Mouse (Mus musculus) embryo, embryonic 10 days (tissue): ENCODE data around the gene Sag.

Source experiments
- DNase-seq: peaks from one replicate; pipeline ENCODE4 v3.0.0-alpha.2; 2015; ENCODE audit warnings: low spot score

Gene Sag

DNA sequence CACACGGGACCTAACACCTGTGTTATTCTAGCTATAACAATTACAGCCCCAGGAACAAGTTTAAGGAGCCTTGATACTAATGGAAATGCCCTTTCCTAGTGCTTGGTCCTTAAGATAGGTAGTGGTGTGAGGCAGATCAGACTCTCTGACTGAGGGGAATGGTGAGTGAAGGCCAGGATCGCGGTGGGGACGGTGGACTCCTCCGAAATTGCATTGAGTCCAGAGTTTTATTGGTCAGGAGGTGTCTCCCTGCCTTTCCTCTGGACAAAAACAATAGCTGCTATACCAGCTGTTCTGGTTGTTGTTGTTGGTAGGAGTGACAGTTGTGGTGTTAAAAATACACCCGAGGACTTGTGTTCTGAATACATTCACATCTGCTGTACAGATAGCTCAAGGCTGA is 50.9 kb downstream of the Sag start:
- DNase-seq = no peak

GRCm38 (mm10) chr1:87854851-87855251 is 51.4 kb downstream of the Sag start:
- DNase-seq = no peak

- DNase-seq = no peak
These were observed 52.0 kb downstream of the Sag start for GRCm38 (mm10) chr1:87855522-87855921.

- no peak for DNase-seq
These were observed 53.3 kb downstream of the Sag start for GRCm38 (mm10) chr1:87856823-87857222.

DNA sequence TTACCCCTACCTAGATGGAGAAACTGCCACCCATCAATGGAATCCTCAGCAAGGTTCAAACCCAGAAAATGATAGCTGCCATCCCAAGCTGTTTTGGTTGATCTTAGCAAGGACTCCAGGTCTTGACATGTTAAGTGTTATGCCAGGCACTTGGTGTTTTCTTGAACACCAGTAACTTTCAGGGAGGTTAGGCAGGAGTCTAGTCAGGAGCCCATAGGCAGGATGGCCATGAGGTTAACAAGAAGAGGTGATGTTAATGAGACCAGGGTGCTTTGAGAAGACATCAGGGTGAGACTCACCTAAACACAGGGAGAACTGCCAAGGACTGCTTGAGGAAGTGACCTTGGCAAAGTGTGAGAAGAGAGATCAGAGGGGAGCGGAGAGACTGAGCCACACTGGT is 54.6 kb downstream of the Sag start:
- DNase-seq = no peak

DNA sequence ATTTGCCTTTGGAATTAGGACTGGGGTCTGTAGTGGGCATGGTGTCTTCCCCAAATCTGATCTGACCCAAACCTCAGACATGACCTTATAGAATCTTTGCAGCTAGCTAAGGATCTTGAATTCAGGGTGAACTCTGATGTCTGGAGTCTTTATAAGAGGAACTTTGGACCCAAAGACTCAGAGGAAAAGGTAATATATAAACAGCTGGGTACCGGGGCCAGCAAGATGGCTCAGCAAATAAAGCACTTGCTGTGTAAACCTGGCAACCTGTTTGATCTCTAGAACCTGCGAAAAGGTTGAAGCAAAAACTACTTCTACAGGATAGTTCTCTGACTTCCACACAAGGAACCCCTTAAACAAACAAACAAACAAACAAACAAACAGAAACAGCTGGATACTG is 55.0 kb downstream of the Sag start:
- DNase-seq = no peak

- DNase-seq = no peak
These were observed 60.1 kb downstream of the Sag start for GRCm38 (mm10) chr1:87863602-87864001.

GRCm38 (mm10) chr1:87864889-87865288 is 61.4 kb downstream of the Sag start:
- DNase-seq = no peak

DNA sequence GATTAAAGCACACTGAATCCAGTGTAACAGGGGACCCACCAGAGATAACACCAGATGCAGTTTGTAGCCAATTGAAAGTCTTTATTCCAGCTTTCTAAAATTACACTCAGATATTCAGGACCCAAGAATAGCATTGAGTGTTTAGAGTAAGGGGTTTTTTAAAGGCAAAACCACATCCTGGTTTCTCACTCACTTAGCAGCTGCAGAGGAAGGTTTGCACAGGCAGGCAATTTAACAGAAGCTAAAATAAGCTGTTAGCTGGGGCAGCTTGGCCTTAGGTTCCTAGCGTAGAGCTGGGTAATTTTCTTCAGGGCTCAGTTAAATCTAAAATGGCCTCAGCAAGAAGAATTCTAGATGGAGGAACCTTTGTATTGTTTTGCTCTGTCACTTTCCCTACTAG is 63.2 kb downstream of the Sag start:
- no peak for DNase-seq

- DNase-seq = no peak
These were observed 68.1 kb downstream of the Sag start for GRCm38 (mm10) chr1:87871546-87871945.

DNA sequence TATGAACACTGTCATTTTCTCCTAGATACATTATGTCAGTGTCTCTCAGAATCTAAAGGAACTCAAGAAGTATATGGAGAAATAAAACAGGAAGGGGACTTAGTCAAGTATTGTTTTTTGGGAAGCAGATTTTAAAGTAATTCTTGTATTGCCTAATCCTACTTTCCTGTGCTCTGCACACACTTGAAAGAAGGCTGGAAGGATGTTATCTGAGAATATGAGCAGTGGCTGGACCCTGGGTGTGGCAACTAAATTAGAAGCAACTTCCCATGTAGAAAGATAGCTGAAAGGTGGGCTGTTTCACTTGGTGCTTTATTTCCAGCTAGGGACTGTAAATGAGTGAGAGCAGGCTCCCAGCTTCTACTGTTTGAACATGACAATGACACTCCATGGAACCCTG is 69.6 kb downstream of the Sag start:
- DNase-seq = no peak

DNA sequence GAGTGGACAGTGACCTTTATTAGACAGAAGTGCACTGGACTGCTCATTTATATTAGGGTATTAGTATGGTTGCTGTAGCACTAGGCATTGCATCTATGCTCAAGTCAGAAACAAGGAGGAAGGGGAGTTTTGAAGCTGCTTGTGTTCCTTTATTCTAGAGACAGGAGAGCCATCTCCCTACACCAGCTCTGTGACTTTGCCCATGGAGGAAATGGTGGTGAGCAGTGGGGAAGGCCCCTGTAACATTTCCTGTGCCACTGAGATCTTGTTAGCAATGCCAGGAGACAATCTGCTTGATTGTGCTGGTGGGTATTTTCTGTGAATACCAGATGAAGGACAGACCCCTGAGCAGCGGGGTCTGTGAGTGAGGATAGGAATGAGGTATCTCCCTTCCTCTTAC is 72.6 kb downstream of the Sag start:
- no peak for DNase-seq

DNA sequence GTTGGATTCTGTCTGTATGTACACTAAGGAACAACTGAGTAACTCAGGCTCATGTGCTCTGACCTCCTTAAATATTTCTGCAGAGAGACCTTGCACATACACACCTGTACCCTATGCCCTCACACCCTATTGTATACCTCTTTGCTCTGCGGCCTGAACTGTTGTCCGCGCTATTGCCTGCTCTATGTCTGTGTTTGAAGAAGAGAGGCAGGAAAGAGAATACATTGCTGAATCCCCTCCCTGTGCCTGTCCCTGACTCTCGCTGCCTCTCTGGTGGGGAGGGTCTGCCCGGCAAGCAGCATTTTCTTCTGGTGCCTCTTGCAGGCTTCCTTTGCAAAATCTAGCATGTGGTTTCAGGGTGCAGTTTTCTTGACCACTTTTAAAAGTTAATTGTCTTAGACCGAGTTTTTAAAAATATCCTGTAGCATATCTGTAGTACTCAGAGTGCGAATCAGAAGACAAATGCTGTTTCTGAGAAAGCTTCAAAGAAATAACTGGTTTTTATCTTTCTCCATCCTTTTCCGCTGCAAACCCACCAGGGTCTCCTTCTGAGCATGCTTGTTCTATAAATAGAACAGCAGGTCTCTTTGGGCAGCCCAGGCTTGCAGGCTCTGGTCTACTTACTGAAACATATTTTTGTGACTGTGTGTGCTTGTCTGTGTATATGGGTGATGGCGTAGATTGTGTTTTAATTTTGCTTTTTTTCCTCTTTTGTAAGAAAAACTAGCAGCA is 74.2 kb downstream of the Sag start:
- DNase-seq = no peak

DNA sequence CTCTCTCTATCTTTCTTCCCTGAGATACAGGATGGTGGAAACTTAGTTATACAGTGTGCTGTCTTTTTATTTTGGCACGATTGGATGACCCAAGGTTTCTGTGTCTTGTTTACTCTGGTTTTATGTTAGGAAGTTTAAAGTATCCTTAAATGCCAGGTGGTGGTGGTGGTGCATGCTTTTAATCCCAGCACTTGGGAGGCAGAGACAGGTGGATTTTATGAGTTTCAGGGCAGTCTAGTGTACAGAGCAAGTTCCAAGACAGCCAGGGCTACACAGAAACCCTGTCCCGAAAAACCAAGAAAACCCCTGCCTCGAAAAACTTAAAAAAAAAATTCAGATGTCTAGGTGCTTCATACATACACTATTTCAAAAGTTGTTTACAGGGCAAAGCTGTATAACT is 75.6 kb downstream of the Sag start:
- no peak for DNase-seq

DNA sequence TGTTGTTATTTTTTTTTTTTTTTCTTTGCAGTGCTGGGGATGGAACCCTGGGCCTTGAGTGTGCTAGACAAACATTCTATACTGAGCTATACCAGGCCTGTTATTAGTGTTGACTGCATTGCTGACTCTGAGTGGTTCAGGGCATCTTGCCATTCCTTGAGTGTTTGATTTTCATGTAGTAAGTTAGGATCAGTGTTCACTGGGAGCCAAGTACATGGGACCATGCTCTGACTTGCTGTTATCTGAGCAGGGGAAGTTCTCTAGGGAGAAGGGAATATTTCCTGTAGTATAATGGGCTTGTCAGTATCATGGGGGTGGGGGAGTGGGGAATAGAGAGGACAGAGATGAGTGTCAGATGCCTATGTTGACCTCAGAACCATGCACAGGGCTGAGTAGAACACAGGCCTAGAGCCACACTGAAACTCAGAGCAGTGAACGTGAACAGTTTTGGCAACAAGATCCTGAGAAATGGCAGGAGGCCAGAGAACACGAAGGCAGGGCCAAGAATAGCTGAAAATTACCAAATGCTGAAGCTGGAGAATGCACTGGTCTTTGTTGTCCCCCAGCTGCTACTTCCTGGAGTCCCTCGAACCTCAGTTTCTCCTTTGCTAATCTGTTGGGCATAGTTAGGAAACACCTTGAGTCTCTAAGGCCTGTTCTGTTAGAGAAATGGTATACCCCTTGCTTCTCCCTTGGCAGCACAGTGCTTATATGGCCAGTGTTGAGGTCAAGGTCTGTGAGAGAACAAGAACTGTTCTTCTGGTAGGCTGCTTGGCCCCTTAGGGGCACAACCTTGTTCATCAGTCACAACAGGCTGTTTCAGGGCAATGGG is 76.2 kb downstream of the Sag start:
- no peak for DNase-seq

- DNase-seq = no peak
These were observed 76.8 kb downstream of the Sag start for GRCm38 (mm10) chr1:87880326-87880627.

DNA sequence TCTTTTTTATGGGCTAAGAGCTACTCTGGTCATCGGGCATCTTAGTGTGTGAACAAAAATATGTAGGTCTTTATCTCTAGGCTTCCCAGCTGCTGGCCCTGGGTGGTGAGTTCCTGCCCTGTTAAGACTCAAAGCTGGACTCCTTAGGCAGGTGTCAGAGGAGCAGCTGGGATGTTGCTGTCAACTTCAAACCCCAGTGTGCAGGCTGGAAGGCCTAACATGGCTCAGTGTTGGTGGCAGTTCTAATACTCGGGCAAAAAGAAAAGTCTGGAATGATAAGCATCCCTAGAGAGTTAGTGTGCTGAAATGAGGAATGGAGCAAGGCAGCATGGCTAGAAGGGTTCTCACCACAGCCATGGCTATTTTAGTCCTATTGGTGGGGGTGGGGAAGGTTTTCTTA is 77.4 kb downstream of the Sag start:
- no peak for DNase-seq

- no peak for DNase-seq
These were observed 78.2 kb downstream of the Sag start for GRCm38 (mm10) chr1:87881726-87882125.

- DNase-seq = no peak
These were observed 79.1 kb downstream of the Sag start for GRCm38 (mm10) chr1:87882554-87882953.

DNA sequence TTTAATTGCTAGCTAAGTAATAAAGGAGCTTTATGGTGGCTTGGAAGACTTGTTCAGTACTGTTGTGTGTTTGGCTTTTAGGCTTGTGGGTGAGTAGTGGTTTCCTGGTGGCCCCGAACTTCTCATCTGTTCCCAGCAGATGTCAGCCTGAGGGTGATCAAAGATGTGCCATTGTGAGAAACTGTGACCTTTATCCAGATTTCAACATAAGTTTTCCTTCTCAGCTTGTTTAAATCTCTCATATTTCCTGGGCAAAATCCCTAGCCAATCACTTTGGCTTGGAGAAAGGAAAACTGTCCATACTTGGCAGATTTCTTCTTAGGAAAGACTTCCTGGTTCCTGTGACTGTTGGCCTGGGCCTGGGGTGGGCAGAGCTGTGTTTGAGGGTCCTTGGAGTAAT is 87.5 kb downstream of the Sag start:
- no peak for DNase-seq

GRCm38 (mm10) chr1:87891634-87892033 is 88.2 kb downstream of the Sag start:
- no peak for DNase-seq

GRCm38 (mm10) chr1:87892499-87892898 is 89.0 kb downstream of the Sag start:
- no peak for DNase-seq

DNA sequence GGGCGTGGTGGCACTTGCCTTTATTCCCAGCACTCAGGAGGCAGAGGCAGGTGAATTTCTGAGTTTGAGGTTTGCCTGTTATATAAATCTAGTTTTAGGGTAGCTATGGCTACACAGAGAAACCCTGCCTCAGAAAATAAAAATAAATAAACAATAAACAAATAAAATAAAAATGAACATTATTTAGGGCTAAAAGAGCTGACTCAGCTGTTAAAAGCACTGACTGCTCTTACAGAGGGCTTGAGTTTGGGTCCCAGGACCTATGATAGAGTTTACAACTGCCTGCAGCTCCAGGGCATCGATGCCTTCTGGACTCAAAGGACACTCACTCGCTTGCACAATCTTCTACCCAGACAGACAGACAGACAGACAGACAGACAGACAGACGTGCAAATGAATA is 89.9 kb downstream of the Sag start:
- no peak for DNase-seq
